Mouse (Mus musculus) neural tube, embryonic 15.5 days (tissue): ENCODE results near the gene Znrf4. TPM values are rescaled to one million over a fixed set of nuclear protein-coding genes. Genes with fewer than 3 reads are reported as not detected.

Experiments used
- ATAC-seq: fragments of 200-750 bp; cut with Nextera tagmentation; 2 replicates; pipeline ENCODE4 v1.8.0; 2017; ENCODE audit warnings: mild to moderate bottlenecking, moderate TSS enrichment, moderate library complexity; ENCODE audit not compliant: low FRiP score
- H3K27ac ChIP-seq: fragments of 300-500 bp; sonication (generic); replicated peaks from 2 replicates; pipeline ENCODE4 v1.5.1; 2015; ENCODE audit warnings: mild to moderate bottlenecking, inconsistent platforms
- H3K27me3 ChIP-seq: fragments of 300-500 bp; sonication (generic); replicated peaks from 2 replicates; pipeline ENCODE4 v1.6.1; 2015; ENCODE audit warnings: inconsistent platforms
- H3K36me3 ChIP-seq: fragments of 300-500 bp; sonication (generic); 2 replicates; pipeline ENCODE4 v1.6.1; 2015; ENCODE audit warnings: inconsistent platforms
- H3K4me1 ChIP-seq: fragments of 300-500 bp; sonication (generic); 2 replicates; pipeline ENCODE4 v1.6.1; 2015; ENCODE audit warnings: inconsistent platforms
- H3K4me2 ChIP-seq: fragments of 300-500 bp; sonication (generic); 2 replicates; pipeline ENCODE4 v1.6.1; 2015; ENCODE audit warnings: inconsistent platforms, mild to moderate bottlenecking, moderate library complexity
- H3K4me3 ChIP-seq: fragments of 300-500 bp; sonication (generic); replicated peaks from 2 replicates; pipeline ENCODE4 v1.5.1; 2015; ENCODE audit warnings: mild to moderate bottlenecking, inconsistent platforms
- H3K9ac ChIP-seq: fragments of 300-500 bp; sonication (generic); replicated peaks from 2 replicates; pipeline ENCODE4 v1.6.1; 2015; ENCODE audit warnings: mild to moderate bottlenecking, inconsistent platforms
- H3K9me3 ChIP-seq: fragments of 300-500 bp; sonication (generic); replicated peaks from 2 replicates; pipeline ENCODE4 v1.6.1; 2016; ENCODE audit warnings: inconsistent platforms
- WGBS: fragments of 180-500 bp; shearing (Covaris S2); methylation state at CpG from one replicate; pipeline ENCODE4 v1.1.7; 2015; ENCODE audit warnings: mixed read lengths; 5-methylcytosine and 5-hydroxymethylcytosine counted together
- polyA plus RNA-seq: library from polyadenylated mRNA; unstranded; fragments of >200 nt; fragmentation: Nextera tagmentation; extraction: Ambion mirVana; gene quantifications from 2 replicates; pipeline ENCODE4 v1.2.1, GENCODE M21; 2015

The Znrf4 gene
- polyA plus RNA-seq, 1 experiment from 2014 or later = not detected

GRCm38 (mm10) chr17:56472733-56473610, 39.3 kb downstream of the Znrf4 start:
- 1% methylated on average over 48 of the region's 50 CpGs for WGBS
- no peaks in the 10 kb centered on the region for H3K36me3 ChIP-seq
- peaks cover 75% of the 10 kb centered on the region for H3K4me1 ChIP-seq
- H3K4me3 ChIP-seq = peak overlapping the region; percentile 74
- no peaks in the 10 kb centered on the region for H3K9me3 ChIP-seq
- peak overlapping the region; percentile 98 for H3K27ac ChIP-seq
- H3K4me2 ChIP-seq = peak overlapping the region; percentile 85
- H3K27me3 ChIP-seq = no peaks in the 10 kb centered on the region
- ATAC-seq = no peak
- peak overlapping the region; percentile 99 for H3K9ac ChIP-seq

GRCm38 (mm10) chr17:56472121-56472520, 40.1 kb downstream of the Znrf4 start:
- H3K27ac ChIP-seq = peak overlapping the region; percentile 98; the same call in 1 of the 2 replicates
- peak overlapping the region; percentile 85 for H3K4me2 ChIP-seq
- peak overlapping the region; percentile 99 for H3K9ac ChIP-seq
- peaks cover 83% of the 10 kb centered on the region for H3K4me1 ChIP-seq
- no peak for ATAC-seq
- H3K27me3 ChIP-seq = no peaks in the 10 kb centered on the region
- H3K9me3 ChIP-seq = no peaks in the 10 kb centered on the region
- 13% methylated on average over 16 of the region's 16 CpGs for WGBS
- peak overlapping the region; percentile 74 for H3K4me3 ChIP-seq
- no peaks in the 10 kb centered on the region for H3K36me3 ChIP-seq

GRCm38 (mm10) chr17:56471136-56471535, 41.1 kb downstream of the Znrf4 start:
- H3K9ac ChIP-seq = no peak overlapping the region
- no peaks in the 10 kb centered on the region for H3K36me3 ChIP-seq
- WGBS = 67% methylated on average over 5 of the region's 5 CpGs
- no peak overlapping the region for H3K4me2 ChIP-seq
- H3K27me3 ChIP-seq = no peaks in the 10 kb centered on the region
- H3K4me1 ChIP-seq = peaks cover 91% of the 10 kb centered on the region
- ATAC-seq = no peak
- no peak overlapping the region for H3K27ac ChIP-seq
- no peaks in the 10 kb centered on the region for H3K9me3 ChIP-seq
- 0 out of 2 replicates have a peak overlapping the region, but pooled peaks have one; percentile 15 for H3K4me3 ChIP-seq

- Histone ChIP-seq H3K36me3 (no peaks in the 10 kb centered on the region), H3K9ac (no peak overlapping the region), H3K4me1 (peaks cover 96% of the 10 kb centered on the region), H3K4me2 (peak overlapping the region; percentile 53), H3K9me3 (no peaks in the 10 kb centered on the region), H3K4me3 (peak overlapping the region; percentile 15), H3K27ac (no peak overlapping the region), H3K27me3 (no peaks in the 10 kb centered on the region)
- WGBS = 19% methylated on average over 10 of the region's 10 CpGs
- ATAC-seq = no peak
These were observed 41.7 kb downstream of the Znrf4 start for GRCm38 (mm10) chr17:56470571-56470970.

- 2% methylated on average over 26 of the region's 26 CpGs for WGBS
- H3K4me2 ChIP-seq = peak overlapping the region; percentile 53
- H3K9me3 ChIP-seq = no peaks in the 10 kb centered on the region
- peak overlapping the region; percentile 15 for H3K4me3 ChIP-seq
- H3K27me3 ChIP-seq = no peaks in the 10 kb centered on the region
- no peak for ATAC-seq
- H3K36me3 ChIP-seq = no peaks in the 10 kb centered on the region
- peak overlapping the region; percentile 83; the same call in 1 of the 2 replicates for H3K27ac ChIP-seq
- peak overlapping the region; percentile 17; the same call in 1 of the 2 replicates for H3K9ac ChIP-seq
- peaks cover 98% of the 10 kb centered on the region for H3K4me1 ChIP-seq
These were observed 42.2 kb downstream of the Znrf4 start for GRCm38 (mm10) chr17:56470001-56470436.

GRCm38 (mm10) chr17:56469275-56469674, 43.0 kb downstream of the Znrf4 start:
- peaks cover 98% of the 10 kb centered on the region for H3K4me1 ChIP-seq
- peak overlapping the region; percentile 83 for H3K27ac ChIP-seq
- H3K9ac ChIP-seq = no peak overlapping the region
- H3K36me3 ChIP-seq = no peaks in the 10 kb centered on the region
- peak overlapping the region; percentile 53 for H3K4me2 ChIP-seq
- H3K4me3 ChIP-seq = 0 out of 2 replicates have a peak overlapping the region, but pooled peaks have one; percentile 15
- no peaks in the 10 kb centered on the region for H3K27me3 ChIP-seq
- no peaks in the 10 kb centered on the region for H3K9me3 ChIP-seq
- peak; percentile 1; the same call in 1 of the 2 replicates for ATAC-seq
- WGBS = 14% methylated on average over 8 of the region's 8 CpGs

- H3K4me3 ChIP-seq = no peak overlapping the region
- H3K9me3 ChIP-seq = no peaks in the 10 kb centered on the region
- H3K27me3 ChIP-seq = no peaks in the 10 kb centered on the region
- H3K36me3 ChIP-seq = no peaks in the 10 kb centered on the region
- no peak overlapping the region for H3K9ac ChIP-seq
- WGBS = 65% methylated on average over 7 of the region's 7 CpGs
- peak overlapping the region; percentile 83 for H3K27ac ChIP-seq
- ATAC-seq = no peak
- peak overlapping the region; percentile 53; the same call in 1 of the 2 replicates for H3K4me2 ChIP-seq
- peaks cover 97% of the 10 kb centered on the region for H3K4me1 ChIP-seq
These were observed 43.4 kb downstream of the Znrf4 start for GRCm38 (mm10) chr17:56468870-56469269.

GRCm38 (mm10) chr17:56468380-56468779, 43.9 kb downstream of the Znrf4 start:
- H3K4me1 ChIP-seq = peaks cover 97% of the 10 kb centered on the region
- no peaks in the 10 kb centered on the region for H3K36me3 ChIP-seq
- H3K27ac ChIP-seq = peak overlapping the region; percentile 83
- no peak overlapping the region for H3K4me3 ChIP-seq
- no peaks in the 10 kb centered on the region for H3K27me3 ChIP-seq
- no peak for ATAC-seq
- no peaks in the 10 kb centered on the region for H3K9me3 ChIP-seq
- 89% methylated on average over 9 of the region's 9 CpGs for WGBS
- peak overlapping the region; percentile 45; the same call in 1 of the 2 replicates for H3K4me2 ChIP-seq
- H3K9ac ChIP-seq = peak overlapping the region; percentile 11; the same call in 1 of the 2 replicates

GRCm38 (mm10) chr17:56467456-56467884, 44.8 kb downstream of the Znrf4 start:
- H3K36me3 ChIP-seq = no peaks in the 10 kb centered on the region
- WGBS = 15% methylated on average over 7 of the region's 7 CpGs
- no peaks in the 10 kb centered on the region for H3K9me3 ChIP-seq
- peak overlapping the region; percentile 83 for H3K27ac ChIP-seq
- H3K4me2 ChIP-seq = peak overlapping the region; percentile 45
- H3K9ac ChIP-seq = 0 out of 2 replicates have a peak overlapping the region, but pooled peaks have one; percentile 11
- peak; percentile 53 for ATAC-seq
- H3K4me3 ChIP-seq = no peak overlapping the region
- H3K4me1 ChIP-seq = peaks cover 97% of the 10 kb centered on the region
- H3K27me3 ChIP-seq = no peaks in the 10 kb centered on the region

- H3K27me3 ChIP-seq = no peaks in the 10 kb centered on the region
- H3K9ac ChIP-seq = peak overlapping the region; percentile 15; the same call in 1 of the 2 replicates
- H3K4me2 ChIP-seq = peak overlapping the region; percentile 45
- H3K4me3 ChIP-seq = no peak overlapping the region
- H3K27ac ChIP-seq = peak overlapping the region; percentile 83
- no peaks in the 10 kb centered on the region for H3K9me3 ChIP-seq
- ATAC-seq = no peak
- 50% methylated on average over 6 of the region's 6 CpGs for WGBS
- peaks cover 97% of the 10 kb centered on the region for H3K4me1 ChIP-seq
- H3K36me3 ChIP-seq = no peaks in the 10 kb centered on the region
These were observed 45.5 kb downstream of the Znrf4 start for GRCm38 (mm10) chr17:56466747-56467146.

- ATAC-seq = no peak
- 62% methylated on average over 7 of the region's 7 CpGs for WGBS
- Histone ChIP-seq H3K36me3 (no peaks in the 10 kb centered on the region), H3K27ac (peak overlapping the region; percentile 30; the same call in 1 of the 2 replicates), H3K4me2 (no peak overlapping the region), H3K9ac (no peak overlapping the region), H3K4me1 (peaks cover 97% of the 10 kb centered on the region), H3K27me3 (no peaks in the 10 kb centered on the region), H3K4me3 (no peak overlapping the region), H3K9me3 (no peaks in the 10 kb centered on the region)
These were observed 47.4 kb downstream of the Znrf4 start for GRCm38 (mm10) chr17:56464817-56465216.
